ENCODE assay signal across 17 mouse cellular contexts in the genomic region with DNA sequence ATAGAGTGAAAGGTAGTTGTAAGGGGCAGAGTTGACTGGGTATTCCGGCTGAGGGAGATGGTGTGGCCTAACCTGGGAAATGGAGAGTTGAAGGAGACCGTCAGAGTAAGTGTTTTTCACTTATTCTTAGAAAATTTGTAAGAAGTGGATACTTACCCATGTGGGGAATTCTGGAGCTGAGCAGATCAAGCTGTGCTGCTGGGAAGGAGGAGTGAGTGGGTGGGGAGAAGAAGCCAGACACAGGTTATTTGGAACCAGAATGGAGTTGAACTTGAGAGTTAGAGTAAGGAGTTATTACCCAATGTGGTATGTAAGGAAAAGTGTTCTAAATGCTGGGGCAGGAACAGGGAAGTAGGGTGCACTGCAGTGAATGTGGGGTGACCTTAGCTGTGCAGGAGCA.
"Had no signal": no experiment of that assay in that cellular context is flagged by ENCODE, and none has a peak within 500 bp of the region (broad histone marks: within the 10 kb centered on the region; RNA-seq: fewer than 3 reads in every experiment).

No protein-coding gene starts in this region.

- DNase-seq: left cerebral cortex, postnatal 4 days; liver; liver, embryonic 13.5 days; liver, postnatal 0 days; lung, adult 18-20 months; lung, adult 2 months; lung, embryonic 14.5 days; lung, postnatal 10 days; lung, postnatal 14 days; lung, postnatal 36 days; lung, postnatal 4 days; midbrain, embryonic 14.5 days had no signal

- ATAC-seq: liver, embryonic 12.5 days; liver, postnatal 0 days; lung, postnatal 0 days; midbrain, embryonic 13.5 days; midbrain, embryonic 15.5 days; midbrain, embryonic 16.5 days had no signal
